In the genomic region with DNA sequence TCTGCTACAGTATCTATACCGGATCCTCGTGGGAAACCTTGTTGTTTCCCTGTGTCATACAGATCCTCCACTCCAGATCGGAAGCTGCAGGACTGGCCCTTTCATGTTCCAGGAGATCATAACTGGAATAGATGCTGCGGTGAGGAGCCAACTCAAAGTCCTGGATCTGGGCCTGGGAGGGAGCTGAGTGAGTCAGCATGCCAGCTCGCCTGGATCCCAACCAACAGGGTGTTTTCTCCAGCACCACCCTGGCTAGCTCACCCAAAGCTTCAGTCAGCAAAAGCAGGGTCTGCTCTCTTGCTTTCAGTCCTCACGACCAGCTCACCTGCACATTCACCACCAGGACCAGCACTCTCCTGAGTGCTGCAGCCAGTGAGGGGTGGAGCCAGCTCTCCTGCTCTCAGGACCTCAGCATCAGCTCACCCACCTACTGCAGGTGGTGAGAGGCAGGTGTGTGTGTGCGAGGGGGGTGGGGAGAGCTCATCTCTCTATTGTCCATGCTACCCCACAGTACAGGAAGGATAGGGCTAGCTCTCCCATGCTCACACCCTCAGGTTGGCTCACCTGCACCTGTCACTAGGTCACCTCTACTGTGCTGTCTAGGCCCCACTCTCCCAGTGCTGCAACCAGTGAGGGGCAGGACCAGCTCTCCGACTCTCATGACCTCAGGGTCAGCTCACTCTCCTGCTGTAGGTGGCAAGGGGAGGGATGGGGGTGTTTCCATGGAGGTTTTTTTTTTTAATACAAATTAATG, we compare ENCODE assay signal across 9 mouse cellular contexts. TPM values are rescaled to one million over a fixed set of nuclear protein-coding genes. Genes with fewer than 3 reads are reported as not detected.
DNase-seq lines count a peak whose midpoint lies in the region; ATAC-seq lines count a peak whose summit lies in the region.
"Had no signal": no experiment of that assay in that cellular context is flagged by ENCODE, and none has a peak within 500 bp of the region (broad histone marks: within the 10 kb centered on the region; RNA-seq: fewer than 3 reads in every experiment).

No protein-coding gene starts in this region.

- no peak overlapping the region for H3K9ac ChIP-seq in hindbrain, embryonic 14.5 days
- no peak overlapping the region for H3K9ac ChIP-seq in hindbrain, embryonic 12.5 days
- H3K9ac ChIP-seq: limb, embryonic 15.5 days had no signal

- no peak overlapping the region for H3K4me3 ChIP-seq in hindbrain, embryonic 14.5 days (replicated peaks; ENCODE audit: low read length)
- no peak overlapping the region for H3K4me3 ChIP-seq in hindbrain, embryonic 10.5 days
- no peak overlapping the region for H3K4me3 ChIP-seq in hindbrain, embryonic 12.5 days
- H3K4me3 ChIP-seq: limb, embryonic 15.5 days had no signal

- WGBS in hindbrain, embryonic 14.5 days, result 90% methylated on average over 8 of the region's 8 CpGs
- 88% methylated on average over 8 of the region's 8 CpGs for WGBS in hindbrain, embryonic 10.5 days
- 90% methylated on average over 8 of the region's 8 CpGs for WGBS in hindbrain, embryonic 12.5 days

- H3K4me1 ChIP-seq in hindbrain, embryonic 14.5 days (replicated peaks; ENCODE audit: control insufficient read depth, insufficient read depth, low read length), result no peaks in the 10 kb centered on the region
- no peaks in the 10 kb centered on the region for H3K4me1 ChIP-seq in hindbrain, embryonic 10.5 days (replicated peaks)
- H3K4me1 ChIP-seq in hindbrain, embryonic 12.5 days, result no peaks in the 10 kb centered on the region

- H3K9me3 ChIP-seq in hindbrain, embryonic 14.5 days (ENCODE audit: control insufficient read depth, low read length), result no peaks in the 10 kb centered on the region
- peaks cover 5% of the 10 kb centered on the region; the same call in 1 of the 2 replicates for H3K9me3 ChIP-seq in hindbrain, embryonic 10.5 days
- no peaks in the 10 kb centered on the region for H3K9me3 ChIP-seq in hindbrain, embryonic 12.5 days (replicated peaks)
- H3K9me3 ChIP-seq: limb, embryonic 15.5 days had no signal

- DNase-seq in hindbrain, embryonic 14.5 days (ENCODE audit: low spot score), result no peak
- no peak for DNase-seq in hindbrain, embryonic 10.5 days (ENCODE audit: low spot score)
- DNase-seq in adrenal gland, adult 8-10 months, result peak; percentile 21
- DNase-seq in frontal cortex, adult 2 months (ENCODE audit: extremely low spot score in 1 of 2, low spot score in 1 of 2), result peak; percentile 38 to 86
- peak; percentile 69 to 90 for DNase-seq in left cerebral cortex, postnatal 25 days (ENCODE audit: low spot score in 2 of 2)
- DNase-seq in spleen, adult 18-20 months, result no peak
- DNase-seq in kidney, adult 18-20 months, result no peak

- peak; percentile 43; the same call in 1 of the 2 replicates for ATAC-seq in hindbrain, embryonic 14.5 days (ENCODE audit: low FRiP score)
- ATAC-seq in hindbrain, embryonic 12.5 days (ENCODE audit: low FRiP score), result no peak

- H3K27me3 ChIP-seq in hindbrain, embryonic 14.5 days (ENCODE audit: control insufficient read depth, insufficient read depth, low read length), result no peaks in the 10 kb centered on the region
- no peaks in the 10 kb centered on the region for H3K27me3 ChIP-seq in hindbrain, embryonic 10.5 days (ENCODE audit: insufficient read depth, poor library complexity, severe bottlenecking)
- H3K27me3 ChIP-seq in hindbrain, embryonic 12.5 days, result no peaks in the 10 kb centered on the region
- H3K27me3 ChIP-seq: limb, embryonic 15.5 days had no signal

- H3K4me2 ChIP-seq in hindbrain, embryonic 14.5 days (replicated peaks), result no peak overlapping the region
- H3K4me2 ChIP-seq in hindbrain, embryonic 12.5 days (replicated peaks), result no peak overlapping the region
- H3K4me2 ChIP-seq: limb, embryonic 15.5 days had no signal

- H3K27ac ChIP-seq in hindbrain, embryonic 14.5 days, result no peak overlapping the region
- no peak overlapping the region for H3K27ac ChIP-seq in hindbrain, embryonic 10.5 days
- no peak overlapping the region for H3K27ac ChIP-seq in hindbrain, embryonic 12.5 days
- H3K27ac ChIP-seq: limb, embryonic 15.5 days had no signal

- H3K36me3 ChIP-seq in hindbrain, embryonic 14.5 days (replicated peaks; ENCODE audit: control insufficient read depth, insufficient read depth), result peaks cover 68% of the 10 kb centered on the region
- H3K36me3 ChIP-seq in hindbrain, embryonic 10.5 days, result peaks cover 82% of the 10 kb centered on the region
- peaks cover 64% of the 10 kb centered on the region for H3K36me3 ChIP-seq in hindbrain, embryonic 12.5 days

- intact Hi-C loops in left cerebral cortex, postnatal 25 days (cut with DNase I), result no loop called here

RNA-seq across cellular contexts. Expression of gene Atp6v0a4, which starts 10.6 kb away (rescaled TPM):
- 0.09 and 0.26 TPM in 2 replicates for polyA plus RNA-seq in hindbrain, embryonic 14.5 days (2014; fragmentation: Nextera tagmentation; extraction: Ambion mirVana)
- polyA plus RNA-seq in hindbrain, embryonic 10.5 days (2016; fragmentation: Nextera tagmentation; extraction: Ambion mirVana), result not detected in 2 replicates
- 1 to 10 TPM in 3 of 4 experiments, under 1 TPM in 1; 0.80 to 3.0 (median 2.3) TPM for total RNA-seq in adrenal gland, adult 8-10 months (2022)
- 0.18 and 0.23 TPM in 2 replicates for polyA plus RNA-seq in frontal cortex, adult 2 months (2012; rRNA removed)
- total RNA-seq in left cerebral cortex, postnatal 25 days (2021), result 1 to 10 TPM; 1.9 to 3.1 TPM
- polyA plus RNA-seq in hindbrain, embryonic 12.5 days (2016; fragmentation: Nextera tagmentation; extraction: Ambion mirVana), result 0.10 TPM in 1 of 2 replicates, not detected in the other

RNA-seq across cellular contexts. Expression of gene Tmem213, which starts 25.9 kb away (rescaled TPM):
- not detected in 2 replicates for polyA plus RNA-seq in hindbrain, embryonic 14.5 days (2014; fragmentation: Nextera tagmentation; extraction: Ambion mirVana)
- polyA plus RNA-seq in hindbrain, embryonic 10.5 days (2016; fragmentation: Nextera tagmentation; extraction: Ambion mirVana), result not detected in 2 replicates
- not detected for total RNA-seq in adrenal gland, adult 8-10 months (2022)
- not detected in 2 replicates for polyA plus RNA-seq in frontal cortex, adult 2 months (2012; rRNA removed)
- total RNA-seq in left cerebral cortex, postnatal 25 days (2021), result not detected
- not detected in 2 replicates for polyA plus RNA-seq in hindbrain, embryonic 12.5 days (2016; fragmentation: Nextera tagmentation; extraction: Ambion mirVana)

Comparison
In these comparisons a context has a peak if more than half of its experiments do, and no peak if none do; other contexts are left out.
1. DNase-seq: peak in adrenal gland, adult 8-10 months (single experiment), frontal cortex, adult 2 months (2 of 2) and left cerebral cortex, postnatal 25 days (2 of 2); none in hindbrain, embryonic 14.5 days (single experiment), hindbrain, embryonic 10.5 days (single experiment), spleen, adult 18-20 months (0 of 2) and kidney, adult 18-20 months (single experiment).